ENCODE assay signal across 16 mouse cellular contexts in genomic region chr13:37195857-37196256, GRCm38 (mm10).
"Had no signal": no experiment of that assay in that cellular context is flagged by ENCODE, and none has a peak within 500 bp of the region (broad histone marks: within the 10 kb centered on the region; RNA-seq: fewer than 3 reads in every experiment).

No protein-coding gene starts in this region.

- H3K36me3 ChIP-seq: neural tube, embryonic 13.5 days; neural tube, embryonic 15.5 days; stomach, embryonic 15.5 days had no signal

- H3K27ac ChIP-seq: neural tube, embryonic 13.5 days; neural tube, embryonic 15.5 days; stomach, embryonic 15.5 days; stomach, postnatal 0 days had no signal

- H3K4me1 ChIP-seq: neural tube, embryonic 13.5 days; neural tube, embryonic 15.5 days; stomach, embryonic 15.5 days had no signal

- H3K4me3 ChIP-seq: neural tube, embryonic 13.5 days; neural tube, embryonic 15.5 days; stomach, embryonic 15.5 days had no signal

- H3K27me3 ChIP-seq: neural tube, embryonic 13.5 days; neural tube, embryonic 15.5 days; stomach, embryonic 15.5 days had no signal

- H3K9ac ChIP-seq: neural tube, embryonic 13.5 days; neural tube, embryonic 15.5 days; stomach, embryonic 15.5 days had no signal

- H3K4me2 ChIP-seq: neural tube, embryonic 13.5 days; neural tube, embryonic 15.5 days; stomach, embryonic 15.5 days had no signal

- H3K9me3 ChIP-seq: neural tube, embryonic 13.5 days; neural tube, embryonic 15.5 days; stomach, embryonic 15.5 days had no signal

- DNase-seq: retina, postnatal 1 day; right cerebral cortex, adult 18-20 months; right cerebral cortex, postnatal 14 days; right cerebral cortex, postnatal 25 days; right cerebral cortex, postnatal 4 days; spleen, adult 18-20 months; thymus, adult 18-20 months; thymus, adult 2 months; thymus, postnatal 14 days; thymus, postnatal 25 days; thymus, postnatal 36 days; thymus, postnatal 4 days had no signal
